ENCODE assay signal across 13 mouse cellular contexts in genomic region chr6:31133896-31134735, GRCm38 (mm10).
A peak's percentile ranks its signal among the peaks of the same experiment; 100 is the strongest.
DNase-seq lines count a peak whose midpoint lies in the region; ATAC-seq lines count a peak whose summit lies in the region.
"Had no signal": no experiment of that assay in that cellular context is flagged by ENCODE, and none has a peak within 500 bp of the region (broad histone marks: within the 10 kb centered on the region; RNA-seq: fewer than 3 reads in every experiment).

No protein-coding gene starts in this region.

- H3K9me3 ChIP-seq in limb, embryonic 13.5 days, result peaks cover 6% of the 10 kb centered on the region
- no peaks in the 10 kb centered on the region for H3K9me3 ChIP-seq in limb, embryonic 10.5 days (replicated peaks)

- no peaks in the 10 kb centered on the region for H3K27me3 ChIP-seq in limb, embryonic 13.5 days
- no peaks in the 10 kb centered on the region for H3K27me3 ChIP-seq in limb, embryonic 10.5 days (ENCODE audit: low read depth, poor library complexity, severe bottlenecking)
- H3K27me3 ChIP-seq: CH12.LX; limb, embryonic 12.5 days had no signal

- no peak overlapping the region for H3K4me2 ChIP-seq in limb, embryonic 13.5 days (replicated peaks)
- H3K4me2 ChIP-seq: hindbrain, embryonic 14.5 days; limb, embryonic 12.5 days had no signal

- peak; percentile 25; the same call in 1 of the 2 replicates for ATAC-seq in frontal cortex, adult (ENCODE audit: low TSS enrichment)
- no peak for ATAC-seq in limb, embryonic 13.5 days (ENCODE audit: low FRiP score, low read depth)

- no peaks in the 10 kb centered on the region for H3K36me3 ChIP-seq in limb, embryonic 13.5 days
- no peaks in the 10 kb centered on the region for H3K36me3 ChIP-seq in limb, embryonic 10.5 days
- H3K36me3 ChIP-seq: limb, embryonic 12.5 days had no signal

- no peak overlapping the region for H3K9ac ChIP-seq in limb, embryonic 13.5 days
- H3K9ac ChIP-seq: hindbrain, embryonic 14.5 days; limb, embryonic 12.5 days had no signal

- H3K27ac ChIP-seq in limb, embryonic 13.5 days, result peak overlapping the region; percentile 44; the same call in 1 of the 2 replicates
- no peak overlapping the region for H3K27ac ChIP-seq in limb, embryonic 10.5 days
- H3K27ac ChIP-seq: hindbrain, embryonic 14.5 days; limb, embryonic 12.5 days had no signal

- DNase-seq in frontal cortex, postnatal 14 days (ENCODE audit: low spot score in 2 of 2), result no peak
- DNase-seq in limb, embryonic 10.5 days (ENCODE audit: low spot score), result no peak
- DNase-seq in adipocyte (ENCODE audit: low spot score), result peak; percentile 38
- peak; percentile 51 for DNase-seq in induced T-regulatory cell, adult 2 months (ENCODE audit: low read depth)
- DNase-seq in kidney, adult 11 months, result no peak
- DNase-seq in urinary bladder, postnatal 14 days (ENCODE audit: low spot score), result no peak
- DNase-seq: gastrocnemius, postnatal 10 days; kidney, postnatal 36 days had no signal

- 0 out of 2 replicates have a peak, but pooled peaks cover 15% of the 10 kb centered on the region for H3K4me1 ChIP-seq in limb, embryonic 13.5 days
- no peaks in the 10 kb centered on the region for H3K4me1 ChIP-seq in limb, embryonic 10.5 days
- H3K4me1 ChIP-seq: limb, embryonic 12.5 days had no signal

- no peak overlapping the region for H3K4me3 ChIP-seq in limb, embryonic 13.5 days
- H3K4me3 ChIP-seq in limb, embryonic 10.5 days, result no peak overlapping the region
- H3K4me3 ChIP-seq: limb, embryonic 12.5 days had no signal

- 73% methylated on average over 11 of the region's 11 CpGs for WGBS in limb, embryonic 13.5 days
- WGBS in limb, embryonic 10.5 days, result 91% methylated on average over 11 of the region's 11 CpGs

Comparison
In these comparisons a context has a peak if more than half of its experiments do, and no peak if none do; other contexts are left out.
1. DNase-seq: peak in adipocyte (single experiment) and induced T-regulatory cell, adult 2 months (single experiment); none in frontal cortex, postnatal 14 days (0 of 2), limb, embryonic 10.5 days (single experiment), kidney, adult 11 months (single experiment) and urinary bladder, postnatal 14 days (single experiment).